Mouse (Mus musculus) embryonic facial prominence, embryonic 11.5 days (tissue): Measurements from ENCODE around the gene Ccnq. TPM values are rescaled to one million over a fixed set of nuclear protein-coding genes. Genes with fewer than 3 reads are reported as not detected.

Experiments used
- ATAC-seq: fragments of 200-750 bp; cut with Nextera tagmentation; replicated peaks from 2 replicates; pipeline ENCODE4 v1.8.0; 2017; ENCODE audit warnings: low read depth; ENCODE audit not compliant: insufficient number of reproducible peaks, low FRiP score, low TSS enrichment
- DNase-seq: peaks from one replicate; pipeline ENCODE4 v3.0.0-alpha.2; 2015; ENCODE audit warnings: low spot score
- H3K27ac ChIP-seq: fragments of 300-500 bp; sonication (generic); replicated peaks from 2 replicates; pipeline ENCODE4 v1.5.1; 2014; ENCODE audit warnings: mild to moderate bottlenecking, low read depth, low read length, control low read depth
- H3K27me3 ChIP-seq: fragments of 300-500 bp; sonication (generic); 2 replicates; pipeline ENCODE4 v1.6.1; 2014; ENCODE audit warnings: mild to moderate bottlenecking, low read length, moderate library complexity, mixed read lengths; ENCODE audit not compliant: control insufficient read depth, insufficient read depth
- H3K36me3 ChIP-seq: fragments of 300-500 bp; sonication (generic); replicated peaks from 2 replicates; pipeline ENCODE4 v1.6.1; 2014; ENCODE audit warnings: low read depth, mild to moderate bottlenecking, low read length, moderate library complexity, mixed read lengths; ENCODE audit not compliant: control insufficient read depth, insufficient read depth
- H3K4me1 ChIP-seq: fragments of 300-500 bp; sonication (generic); 2 replicates; pipeline ENCODE4 v1.6.1; 2014; ENCODE audit warnings: low read length, mixed read lengths; ENCODE audit not compliant: control insufficient read depth, insufficient read depth
- H3K4me2 ChIP-seq: fragments of 300-500 bp; sonication (generic); 2 replicates; pipeline ENCODE4 v1.6.1; 2014; ENCODE audit warnings: low read depth, mild to moderate bottlenecking, control low read depth, low read length, moderate library complexity
- H3K4me3 ChIP-seq: fragments of 300-500 bp; sonication (generic); 2 replicates; pipeline ENCODE4 v1.5.1; 2014; ENCODE audit warnings: low read depth, low read length, control low read depth
- H3K9ac ChIP-seq: fragments of 300-500 bp; sonication (generic); replicated peaks from 2 replicates; pipeline ENCODE4 v1.6.1; 2014; ENCODE audit warnings: mild to moderate bottlenecking, control low read depth, low read length
- H3K9me3 ChIP-seq: fragments of 300-500 bp; sonication (generic); replicated peaks from 2 replicates; pipeline ENCODE4 v1.6.1; 2016; ENCODE audit warnings: mild to moderate bottlenecking, low read length, inconsistent platforms, mixed read lengths; ENCODE audit not compliant: control insufficient read depth
- WGBS: fragments of 180-500 bp; shearing (Covaris S2); extraction: QIAGEN DNeasy Blood & Tissue Kit; methylation state at CpG from one replicate; pipeline ENCODE4 v1.1.7; 2014; 5-methylcytosine and 5-hydroxymethylcytosine counted together
- polyA plus RNA-seq: library from polyadenylated mRNA; unstranded; fragments of >200 nt; fragmentation: Nextera tagmentation; extraction: Ambion mirVana; gene quantifications from 2 replicates; pipeline ENCODE4 v1.2.1, GENCODE M21; 2014

Gene Ccnq
- 44.4 TPM in 2 replicates for polyA plus RNA-seq

- peak within 1 kb of the TSS; percentile 71 for H3K9ac ChIP-seq
- H3K27ac ChIP-seq = peak within 1 kb of the TSS; percentile 22; the same call in 1 of the 2 replicates
- H3K4me1 ChIP-seq = 0 out of 2 replicates have a peak, but pooled peaks cover 2% of the 10 kb centered on the region
- 10% methylated on average over 58 of the region's 59 CpGs for WGBS
- H3K36me3 ChIP-seq = no peaks in the 10 kb centered on the region
- peak within 1 kb of the TSS; percentile 61 for H3K4me3 ChIP-seq
- H3K27me3 ChIP-seq = no peaks in the 10 kb centered on the region
- ATAC-seq = peak; percentile 87
- peak; percentile 88 for DNase-seq
- peak within 1 kb of the TSS; percentile 69 for H3K4me2 ChIP-seq
- H3K9me3 ChIP-seq = no peaks in the 10 kb centered on the region
Measured at GRCm38 (mm10) chr11:78750885-78751842, at the start of gene Ccnq. Gene Ccnq (minus strand): TSS chr11:78751729.

- Histone ChIP-seq H3K4me2 (no peak overlapping the region), H3K36me3 (no peaks in the 10 kb centered on the region), H3K9ac (no peak overlapping the region), H3K27me3 (no peaks in the 10 kb centered on the region), H3K4me3 (no peak overlapping the region), H3K9me3 (no peaks in the 10 kb centered on the region), H3K4me1 (no peaks in the 10 kb centered on the region), H3K27ac (no peak overlapping the region)
- DNase-seq = no peak
- no peak for ATAC-seq
- 91% methylated on average over 4 of the region's 4 CpGs for WGBS
Measured at GRCm38 (mm10) chr11:78801094-78801493, 49.6 kb upstream of the Ccnq start.

- 75% methylated on average over 10 of the region's 10 CpGs for WGBS
- no peak overlapping the region for H3K4me3 ChIP-seq
- H3K9ac ChIP-seq = no peak overlapping the region
- ATAC-seq = no peak
- H3K27me3 ChIP-seq = no peaks in the 10 kb centered on the region
- H3K27ac ChIP-seq = no peak overlapping the region
- no peaks in the 10 kb centered on the region for H3K9me3 ChIP-seq
- H3K4me2 ChIP-seq = no peak overlapping the region
- no peak for DNase-seq
- no peaks in the 10 kb centered on the region for H3K4me1 ChIP-seq
- no peaks in the 10 kb centered on the region for H3K36me3 ChIP-seq
Measured at GRCm38 (mm10) chr11:78796072-78796729, 44.7 kb upstream of the Ccnq start.

- Histone ChIP-seq H3K9ac (no peak overlapping the region), H3K4me2 (no peak overlapping the region), H3K27me3 (no peaks in the 10 kb centered on the region), H3K4me1 (no peaks in the 10 kb centered on the region), H3K4me3 (no peak overlapping the region), H3K27ac (no peak overlapping the region), H3K36me3 (no peaks in the 10 kb centered on the region), H3K9me3 (no peaks in the 10 kb centered on the region)
- ATAC-seq (no peak), DNase-seq (no peak)
- WGBS = 85% methylated on average over 11 of the region's 11 CpGs
Measured at GRCm38 (mm10) chr11:78793116-78793515, 41.6 kb upstream of the Ccnq start.

- H3K27me3 ChIP-seq = no peaks in the 10 kb centered on the region
- H3K9ac ChIP-seq = no peak overlapping the region
- ATAC-seq (no peak), DNase-seq (no peak)
- no peaks in the 10 kb centered on the region for H3K9me3 ChIP-seq
- H3K4me3 ChIP-seq = no peak overlapping the region
- H3K4me2 ChIP-seq = no peak overlapping the region
- no peaks in the 10 kb centered on the region for H3K4me1 ChIP-seq
- H3K27ac ChIP-seq = no peak overlapping the region
- 60% methylated on average over 11 of the region's 11 CpGs for WGBS
- H3K36me3 ChIP-seq = no peaks in the 10 kb centered on the region
Measured at GRCm38 (mm10) chr11:78792465-78792864, 40.9 kb upstream of the Ccnq start.

- WGBS = 47% methylated on average over 5 of the region's 5 CpGs
- H3K27ac ChIP-seq = no peak overlapping the region
Measured at GRCm38 (mm10) chr11:78792055-78792454, 40.5 kb upstream of the Ccnq start.

GRCm38 (mm10) chr11:78791582-78791981 is 40.1 kb upstream of the Ccnq start:
- Histone ChIP-seq H3K36me3 (no peaks in the 10 kb centered on the region), H3K27me3 (no peaks in the 10 kb centered on the region), H3K9me3 (no peaks in the 10 kb centered on the region), H3K9ac (no peak overlapping the region), H3K4me1 (no peaks in the 10 kb centered on the region), H3K4me2 (no peak overlapping the region), H3K4me3 (no peak overlapping the region), H3K27ac (no peak overlapping the region)
- WGBS = 65% methylated on average over 4 of the region's 4 CpGs
- ATAC-seq (no peak), DNase-seq (no peak)

More at GRCm38 (mm10) chr11:78792055-78792454, 40.5 kb upstream of the Ccnq start:
- no peak for DNase-seq
- no peak overlapping the region for H3K9ac ChIP-seq
- H3K27me3 ChIP-seq = no peaks in the 10 kb centered on the region
- H3K4me3 ChIP-seq = no peak overlapping the region
- H3K4me2 ChIP-seq = no peak overlapping the region
- H3K36me3 ChIP-seq = no peaks in the 10 kb centered on the region
- ATAC-seq = no peak; the same call in 1 of the 2 replicates
- no peaks in the 10 kb centered on the region for H3K9me3 ChIP-seq
- H3K4me1 ChIP-seq = no peaks in the 10 kb centered on the region
